Mouse (Mus musculus) embryonic fibroblast, embryonic 13.5 days (primary cell): ENCODE data around the gene Ctnna2. TPM values are rescaled to one million over a fixed set of nuclear protein-coding genes. Genes with fewer than 3 reads are reported as not detected.

Experiments used
- H3K27ac ChIP-seq: 2 replicates; pipeline ENCODE4 v1.5.1; 2012; ENCODE audit warnings: low read length, control low read depth, inconsistent platforms; ENCODE audit not compliant: insufficient read depth
- H3K4me1 ChIP-seq: 2 replicates; pipeline ENCODE4 v1.6.1; 2011; ENCODE audit warnings: low read length; ENCODE audit not compliant: control insufficient read depth, insufficient read depth
- H3K4me3 ChIP-seq: 2 replicates; pipeline ENCODE4 v1.5.1; 2011; ENCODE audit warnings: mild to moderate bottlenecking, control low read depth, low read length; ENCODE audit not compliant: insufficient read depth
- CTCF ChIP-seq: IDR thresholded peaks from 2 replicates; pipeline ENCODE4 v1.5.1; 2011; ENCODE audit warnings: mild to moderate bottlenecking, control low read depth, low read length, moderate library complexity, borderline replicate concordance; ENCODE audit not compliant: insufficient read depth
- POLR2A ChIP-seq: IDR thresholded peaks from 2 replicates; pipeline ENCODE4 v1.6.1; 2011; ENCODE audit warnings: low read depth, mild to moderate bottlenecking, control low read depth, low read length, moderate library complexity
- polyA plus RNA-seq: library from polyadenylated mRNA; stranded (reverse); fragments of >200 nt; gene quantifications from 2 replicates; pipeline ENCODE4 v1.2.4, GENCODE M21; 2011; ENCODE audit warnings: low read depth; ENCODE audit not compliant: missing spikeins, insufficient read length

Gene Ctnna2
- polyA plus RNA-seq, 1 experiment, result 7.5 TPM

GRCm38 (mm10) chr6:77120510-77120909 is 859.0 kb downstream of the Ctnna2 start:
- TF ChIP-seq POLR2A (no peak), CTCF (no peak)
- no peak overlapping the region for H3K4me3 ChIP-seq
- no peak overlapping the region for H3K27ac ChIP-seq
- no peaks in the 10 kb centered on the region; the same call in 1 of the 2 replicates for H3K4me1 ChIP-seq

- H3K27ac ChIP-seq, result no peak overlapping the region
- TF ChIP-seq CTCF (no peak), POLR2A (no peak)
- H3K4me3 ChIP-seq, result no peak overlapping the region
- H3K4me1 ChIP-seq, result peaks cover 6% of the 10 kb centered on the region; the same call in 1 of the 2 replicates
Measured at GRCm38 (mm10) chr6:77109095-77109945, 870.2 kb downstream of the Ctnna2 start.

- TF ChIP-seq CTCF (no peak), POLR2A (no peak)
- Histone ChIP-seq H3K27ac (peak overlapping the region; percentile 78), H3K4me3 (no peak overlapping the region), H3K4me1 (peaks cover 2% of the 10 kb centered on the region; the same call in 1 of the 2 replicates)
Measured at GRCm38 (mm10) chr6:77101047-77101446, 878.5 kb downstream of the Ctnna2 start.

- H3K27ac ChIP-seq, result no peak overlapping the region
- H3K4me3 ChIP-seq, result no peak overlapping the region
- TF ChIP-seq POLR2A (no peak), CTCF (no peak)
- H3K4me1 ChIP-seq, result peaks cover 2% of the 10 kb centered on the region; the same call in 1 of the 2 replicates
Measured at GRCm38 (mm10) chr6:77098540-77098939, 881.0 kb downstream of the Ctnna2 start.

- no peaks in the 10 kb centered on the region for H3K4me1 ChIP-seq
- TF ChIP-seq POLR2A (no peak), CTCF (no peak)
- no peak overlapping the region for H3K27ac ChIP-seq
- H3K4me3 ChIP-seq, result no peak overlapping the region
Measured at GRCm38 (mm10) chr6:77075396-77076376, 903.8 kb downstream of the Ctnna2 start.

GRCm38 (mm10) chr6:77069595-77069994 is 909.9 kb downstream of the Ctnna2 start:
- TF ChIP-seq POLR2A (no peak), CTCF (no peak)
- no peak overlapping the region for H3K4me3 ChIP-seq
- no peak overlapping the region for H3K27ac ChIP-seq
- H3K4me1 ChIP-seq, result no peaks in the 10 kb centered on the region

- Histone ChIP-seq H3K4me3 (no peak overlapping the region), H3K27ac (no peak overlapping the region), H3K4me1 (no peaks in the 10 kb centered on the region)
- TF ChIP-seq CTCF, result no peak
- TF ChIP-seq POLR2A, result no peak
Measured at GRCm38 (mm10) chr6:77050690-77051089, 928.8 kb downstream of the Ctnna2 start.

- H3K4me3 ChIP-seq, result no peak overlapping the region
- no peak for TF ChIP-seq POLR2A
- TF ChIP-seq CTCF, result no peak
- H3K27ac ChIP-seq, result no peak overlapping the region
- no peaks in the 10 kb centered on the region for H3K4me1 ChIP-seq
Measured at GRCm38 (mm10) chr6:77050193-77050592, 929.3 kb downstream of the Ctnna2 start.

GRCm38 (mm10) chr6:77047568-77047967 is 931.9 kb downstream of the Ctnna2 start:
- no peak overlapping the region for H3K27ac ChIP-seq
- no peaks in the 10 kb centered on the region for H3K4me1 ChIP-seq
- TF ChIP-seq POLR2A (no peak), CTCF (no peak)
- no peak overlapping the region for H3K4me3 ChIP-seq
